Mouse (Mus musculus) liver, embryonic 14.5 days (tissue): ENCODE measurements at regions not wholly inside any gene's neighbourhood (a gene's known extent, or its start where the extent isn't known, plus 50 kb on each side); places are given as distances from the start of the nearest gene placed in this dataset.

ENCODE experiments used
- CTCF ChIP-seq: IDR thresholded peaks from 2 replicates; pipeline ENCODE4 v1.5.1; 2016; ENCODE audit warnings: antibody characterized with exemption, low read depth, control low read depth
- EP300 ChIP-seq: IDR thresholded peaks from 2 replicates; pipeline ENCODE4 v1.6.1; 2016; ENCODE audit warnings: antibody characterized with exemption, low read depth

DNA sequence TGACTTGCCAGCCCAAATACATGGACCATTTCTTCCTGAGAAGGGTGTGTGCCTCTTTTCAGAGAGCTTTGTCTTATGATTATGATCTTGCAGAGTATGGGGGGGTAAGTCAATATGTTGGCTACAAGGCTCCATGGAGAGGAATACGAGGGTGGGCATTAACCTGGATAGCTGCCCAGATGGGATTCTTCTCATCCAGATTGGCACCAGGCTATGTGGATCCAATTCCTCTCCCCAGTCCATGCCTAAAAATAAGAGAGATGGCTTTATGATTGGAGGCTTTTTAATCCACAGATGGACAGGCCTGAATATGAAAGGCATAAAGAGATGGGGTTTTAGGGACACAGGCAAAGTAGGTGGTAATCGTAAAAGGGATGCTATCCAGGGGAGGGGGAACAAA lies 187.6 kb downstream of the Nr2f2 start:
- TF ChIP-seq EP300 (no peak), CTCF (no peak)
